Mouse (Mus musculus) limb, embryonic 12.5 days (tissue): ENCODE measurements around the gene Cenpt. TPM values are rescaled to one million over a fixed set of nuclear protein-coding genes. Genes with fewer than 3 reads are reported as not detected.
"Not testable (repeated sequence)": the region's sequence is repeated elsewhere in the genome, so short reads cannot be mapped to it uniquely, and the experiment has no call there.

ENCODE experiments used
- ATAC-seq: fragments of 200-750 bp; cut with Nextera tagmentation; 2 replicates; pipeline ENCODE4 v1.8.0; 2017; ENCODE audit warnings: low read depth, moderate TSS enrichment; ENCODE audit not compliant: insufficient number of reproducible peaks, insufficient read depth, low FRiP score, low TSS enrichment
- H3K27ac ChIP-seq: fragments of 300-500 bp; sonication (generic); 2 replicates; pipeline ENCODE4 v1.5.1; 2016; ENCODE audit warnings: mild to moderate bottlenecking, moderate library complexity
- H3K27me3 ChIP-seq: fragments of 300-500 bp; sonication (generic); 2 replicates; pipeline ENCODE4 v1.6.1; 2016; ENCODE audit warnings: mild to moderate bottlenecking, moderate library complexity
- H3K36me3 ChIP-seq: fragments of 300-500 bp; sonication (generic); 2 replicates; pipeline ENCODE4 v1.6.1; 2016; ENCODE audit warnings: mild to moderate bottlenecking, moderate library complexity
- H3K4me1 ChIP-seq: fragments of 300-500 bp; sonication (generic); replicated peaks from 2 replicates; pipeline ENCODE4 v1.6.1; 2016
- H3K4me2 ChIP-seq: fragments of 300-500 bp; sonication (generic); 2 replicates; pipeline ENCODE4 v1.6.1; 2016; ENCODE audit warnings: mild to moderate bottlenecking, moderate library complexity
- H3K4me3 ChIP-seq: fragments of 300-500 bp; sonication (generic); replicated peaks from 2 replicates; pipeline ENCODE4 v1.5.1; 2016; ENCODE audit warnings: mild to moderate bottlenecking
- H3K9ac ChIP-seq: fragments of 300-500 bp; sonication (generic); replicated peaks from 2 replicates; pipeline ENCODE4 v1.6.1; 2016; ENCODE audit warnings: mild to moderate bottlenecking, moderate library complexity
- H3K9me3 ChIP-seq: fragments of 300-500 bp; sonication (generic); 2 replicates; pipeline ENCODE4 v1.6.1; 2016; ENCODE audit warnings: mild to moderate bottlenecking, moderate library complexity
- WGBS: fragments of 180-500 bp; shearing (Covaris S2); methylation state at CpG from one replicate; pipeline ENCODE4 v1.1.7; 2016; 5-methylcytosine and 5-hydroxymethylcytosine counted together
- polyA plus RNA-seq: library from polyadenylated mRNA; unstranded; fragments of >200 nt; fragmentation: Nextera tagmentation; extraction: Ambion mirVana; gene quantifications from 2 replicates; pipeline ENCODE4 v1.2.1, GENCODE M21; 2016

Cenpt gene
- polyA plus RNA-seq, 1 experiment from 2014 or later, result 55.3 TPM

- H3K4me1 ChIP-seq, result peaks cover 26% of the 10 kb centered on the region
These were observed 840 bp downstream of the Cenpt start for GRCm38 (mm10) chr8:105852146-105852729.

GRCm38 (mm10) chr8:105851651-105852143 lies 1.4 kb downstream of the Cenpt start:
- H3K4me1 ChIP-seq, result peaks cover 20% of the 10 kb centered on the region
- no peaks in the 10 kb centered on the region for H3K9me3 ChIP-seq
- peak; percentile 75 for ATAC-seq
- peaks cover 30% of the 10 kb centered on the region for H3K36me3 ChIP-seq
- H3K27ac ChIP-seq, result peak overlapping the region; percentile 82
- peak overlapping the region; percentile 74 for H3K4me3 ChIP-seq
- H3K9ac ChIP-seq, result peak overlapping the region; percentile 77
- peak overlapping the region; percentile 69 for H3K4me2 ChIP-seq
- WGBS, result under 1% methylated on average over 34 of the region's 34 CpGs
- no peaks in the 10 kb centered on the region for H3K27me3 ChIP-seq

More at GRCm38 (mm10) chr8:105852146-105852729, 840 bp downstream of the Cenpt start:
- peaks cover 26% of the 10 kb centered on the region for H3K36me3 ChIP-seq
- H3K4me2 ChIP-seq, result no peak overlapping the region
- H3K9me3 ChIP-seq, result no peaks in the 10 kb centered on the region
- no peaks in the 10 kb centered on the region for H3K27me3 ChIP-seq
- no peak overlapping the region for H3K9ac ChIP-seq
- 83% methylated on average over 12 of the region's 12 CpGs for WGBS
- no peak overlapping the region for H3K27ac ChIP-seq
- ATAC-seq, result no peak
- peak overlapping the region; percentile 74; the same call in 1 of the 2 replicates for H3K4me3 ChIP-seq

- H3K27me3 ChIP-seq, result no peaks in the 10 kb centered on the region
- H3K27ac ChIP-seq, result no peak overlapping the region
- no peaks in the 10 kb centered on the region for H3K9me3 ChIP-seq
- peak overlapping the region; percentile 19; the same call in 1 of the 2 replicates for H3K4me3 ChIP-seq
- peaks cover 10% of the 10 kb centered on the region for H3K4me1 ChIP-seq
- peak overlapping the region; percentile 69 for H3K4me2 ChIP-seq
- H3K9ac ChIP-seq, result no peak overlapping the region
- WGBS, result 81% methylated on average over 7 of the region's 7 CpGs
- peaks cover 41% of the 10 kb centered on the region for H3K36me3 ChIP-seq
- ATAC-seq, result no peak
These were observed 2.5 kb downstream of the Cenpt start for GRCm38 (mm10) chr8:105850611-105851010.

- 91% methylated on average over 4 of the region's 4 CpGs for WGBS
- no peak overlapping the region for H3K4me2 ChIP-seq
- peaks cover 47% of the 10 kb centered on the region for H3K36me3 ChIP-seq
- no peak overlapping the region for H3K4me3 ChIP-seq
- H3K27ac ChIP-seq, result no peak overlapping the region
- peaks cover 10% of the 10 kb centered on the region for H3K4me1 ChIP-seq
- no peaks in the 10 kb centered on the region for H3K9me3 ChIP-seq
- no peak for ATAC-seq
- H3K9ac ChIP-seq, result no peak overlapping the region
- no peaks in the 10 kb centered on the region for H3K27me3 ChIP-seq
These were observed 3.1 kb downstream of the Cenpt start for GRCm38 (mm10) chr8:105850014-105850413.

GRCm38 (mm10) chr8:105846678-105847077 lies 6.4 kb downstream of the Cenpt start:
- Histone ChIP-seq H3K9ac (no peak overlapping the region), H3K27ac (no peak overlapping the region), H3K9me3 (no peaks in the 10 kb centered on the region), H3K27me3 (no peaks in the 10 kb centered on the region), H3K4me1 (peaks cover 8% of the 10 kb centered on the region), H3K36me3 (peaks cover 74% of the 10 kb centered on the region), H3K4me3 (no peak overlapping the region), H3K4me2 (no peak overlapping the region)
- no peak for ATAC-seq
- WGBS, result 93% methylated on average over 11 of the region's 11 CpGs

- Histone ChIP-seq H3K27ac (no peak overlapping the region), H3K36me3 (peaks cover 26% of the 10 kb centered on the region), H3K9ac (no peak overlapping the region), H3K4me1 (no peaks in the 10 kb centered on the region), H3K4me2 (no peak overlapping the region), H3K9me3 (no peaks in the 10 kb centered on the region), H3K4me3 (no peak overlapping the region), H3K27me3 (no peaks in the 10 kb centered on the region)
- no peak for ATAC-seq
- WGBS, result 91% methylated on average over 5 of the region's 5 CpGs
These were observed 13.9 kb downstream of the Cenpt start for GRCm38 (mm10) chr8:105839209-105839608.

GRCm38 (mm10) chr8:105836991-105837390 lies 16.1 kb downstream of the Cenpt start:
- peak; percentile 66; the same call in 1 of the 2 replicates for ATAC-seq
- WGBS, result 76% methylated on average over 6 of the region's 6 CpGs
- Histone ChIP-seq H3K9ac (no peak overlapping the region), H3K36me3 (peaks cover 10% of the 10 kb centered on the region), H3K4me2 (no peak overlapping the region), H3K27me3 (no peaks in the 10 kb centered on the region), H3K4me3 (no peak overlapping the region), H3K4me1 (no peaks in the 10 kb centered on the region), H3K9me3 (no peaks in the 10 kb centered on the region), H3K27ac (no peak overlapping the region)

- H3K36me3 ChIP-seq, result no peaks in the 10 kb centered on the region
- no peak for ATAC-seq
- H3K4me3 ChIP-seq, result no peak overlapping the region
- no peaks in the 10 kb centered on the region for H3K4me1 ChIP-seq
- H3K9ac ChIP-seq, result 0 out of 2 replicates have a peak overlapping the region, but pooled peaks have one; percentile 12
- H3K9me3 ChIP-seq, result no peaks in the 10 kb centered on the region
- H3K4me2 ChIP-seq, result no peak overlapping the region
- H3K27ac ChIP-seq, result no peak overlapping the region
- no peaks in the 10 kb centered on the region for H3K27me3 ChIP-seq
- 28% methylated on average over 11 of the region's 11 CpGs for WGBS
These were observed 17.8 kb downstream of the Cenpt start for GRCm38 (mm10) chr8:105835318-105835717.

GRCm38 (mm10) chr8:105833740-105834139 lies 19.3 kb downstream of the Cenpt start:
- not testable (repeated sequence) for H3K9me3 ChIP-seq, H3K4me3 ChIP-seq, H3K9ac ChIP-seq, H3K27ac ChIP-seq, H3K36me3 ChIP-seq, H3K4me2 ChIP-seq, ATAC-seq, H3K27me3 ChIP-seq, H3K4me1 ChIP-seq
- WGBS, result 75% methylated on average over 2 of the region's 2 CpGs

GRCm38 (mm10) chr8:105826861-105827848 lies 25.9 kb downstream of the Cenpt start, which contains the start of the genes Ranbp10 and Tsnaxip1:
Gene Ranbp10 (minus strand): TSS chr8:105827350.
Gene Tsnaxip1 (plus strand): TSS chr8:105827731.
- Histone ChIP-seq H3K27ac (peak within 1 kb of the TSS; percentile 70), H3K36me3 (peaks cover 35% of the 10 kb centered on the region), H3K9me3 (no peaks in the 10 kb centered on the region), H3K4me1 (peaks cover 16% of the 10 kb centered on the region), H3K27me3 (no peaks in the 10 kb centered on the region), H3K4me3 (peak within 1 kb of the TSS; percentile 95), H3K9ac (peak within 1 kb of the TSS; percentile 92), H3K4me2 (peak within 1 kb of the TSS; percentile 90)
- ATAC-seq, result peak; percentile 99
- WGBS, result under 1% methylated on average over 52 of the region's 52 CpGs

GRCm38 (mm10) chr8:105826379-105826778 lies 26.7 kb downstream of the Cenpt start:
- peak overlapping the region; percentile 70 for H3K27ac ChIP-seq
- H3K27me3 ChIP-seq, result no peaks in the 10 kb centered on the region
- WGBS, result 10% methylated on average over 4 of the region's 4 CpGs
- H3K9me3 ChIP-seq, result no peaks in the 10 kb centered on the region
- H3K4me1 ChIP-seq, result peaks cover 16% of the 10 kb centered on the region
- peaks cover 42% of the 10 kb centered on the region for H3K36me3 ChIP-seq
- H3K4me3 ChIP-seq, result peak overlapping the region; percentile 95
- no peak for ATAC-seq
- peak overlapping the region; percentile 92 for H3K9ac ChIP-seq
- peak overlapping the region; percentile 90 for H3K4me2 ChIP-seq
